Mouse (Mus musculus) telencephalon, adult 2 months (tissue): ENCODE data around the gene Dbf4.

Experiments used
- DNase-seq: peaks from one replicate; pipeline ENCODE4 v3.0.0-alpha.2; 2011; ENCODE audit warnings: low read depth, low spot score

Dbf4 gene

GRCm38 (mm10) chr5:8422157-8422931 is at the start of gene Dbf4, which contains the start of gene Slc25a40:
Gene Dbf4 (minus strand): TSS chr5:8422716.
Gene Slc25a40 (plus strand): TSS chr5:8422850.
- DNase-seq, result peak; percentile 48

DNA sequence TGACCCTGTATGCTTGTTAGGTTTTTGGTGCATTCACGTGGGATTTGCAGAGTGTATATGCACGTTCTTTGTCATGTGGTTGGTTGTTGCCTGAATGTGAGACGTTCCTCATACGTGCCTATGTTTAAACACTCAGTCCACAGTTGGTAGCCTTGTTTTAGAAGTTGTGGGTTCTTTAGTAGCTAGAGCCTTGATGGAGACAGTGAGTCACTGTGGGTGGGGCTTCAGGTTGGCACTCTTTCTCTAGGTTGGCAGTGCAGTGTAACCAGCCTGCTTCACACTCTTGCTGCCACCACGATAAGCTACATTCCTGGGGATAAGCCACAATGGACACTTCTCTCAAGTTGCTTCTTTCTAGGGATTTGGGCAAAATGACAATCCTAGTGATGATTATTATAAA is 34.0 kb upstream of the Dbf4 start:
- DNase-seq, result no peak

DNA sequence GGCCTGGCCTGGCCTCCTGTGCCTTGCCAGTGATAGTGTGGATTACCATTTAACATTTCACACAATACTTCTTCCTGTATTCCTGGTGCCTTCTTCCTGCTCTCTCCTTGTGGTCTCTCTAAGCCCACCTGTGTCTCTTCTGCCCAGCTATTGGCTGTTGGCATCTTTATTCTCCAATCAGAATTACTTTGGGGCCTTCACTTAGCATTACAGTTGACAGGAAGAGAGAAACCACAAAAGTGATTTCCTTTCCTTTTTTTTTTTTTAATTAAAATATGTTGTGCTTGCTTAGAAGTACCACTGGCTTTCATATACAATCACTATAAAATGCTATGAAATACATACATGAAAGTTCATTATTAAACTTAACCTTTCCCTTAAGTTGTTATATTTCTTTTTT is 33.0 kb upstream of the Dbf4 start:
- no peak for DNase-seq

DNA sequence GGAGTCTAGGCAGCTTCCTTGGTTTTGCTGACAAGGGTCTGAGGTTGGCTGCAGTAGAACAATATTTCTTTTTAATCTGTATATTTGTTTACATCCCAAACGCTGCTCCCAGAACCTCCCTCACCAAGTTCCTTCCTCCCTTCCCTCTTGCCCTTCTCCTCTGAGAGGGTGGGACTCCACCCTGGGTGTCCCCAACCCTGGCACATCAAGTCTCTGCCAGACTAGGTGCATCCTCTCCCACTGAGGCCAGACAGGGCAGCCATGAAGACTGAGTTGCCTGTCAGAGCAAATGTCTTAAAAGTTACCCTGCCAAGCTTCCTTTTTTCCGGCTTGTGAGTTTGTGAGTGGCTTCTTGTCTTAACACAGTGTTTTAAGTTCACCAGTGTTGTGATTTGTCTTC is 16.6 kb upstream of the Dbf4 start:
- no peak for DNase-seq

- no peak for DNase-seq
These were observed 15.1 kb upstream of the Dbf4 start for GRCm38 (mm10) chr5:8437481-8438156.

DNA sequence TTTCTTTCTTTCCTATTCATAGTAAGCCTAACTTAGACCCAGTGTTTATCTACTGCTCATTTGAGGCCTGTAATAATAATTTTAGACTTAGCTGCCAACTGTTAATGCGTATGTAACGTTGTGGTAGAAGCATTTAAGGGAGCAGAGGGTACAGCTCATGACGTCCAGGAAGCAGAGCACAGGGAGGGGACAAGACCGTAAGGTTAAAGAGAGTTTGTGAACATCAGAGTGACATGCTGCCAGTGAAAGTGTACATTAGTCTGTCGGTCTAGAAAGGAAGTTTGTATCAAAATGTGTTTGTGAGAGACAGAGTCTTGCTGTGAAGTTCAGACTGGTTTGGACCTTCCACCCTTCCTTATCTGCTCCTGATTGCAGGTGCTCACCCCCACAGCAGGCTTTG is 3.4 kb upstream of the Dbf4 start:
- DNase-seq, result no peak

DNA sequence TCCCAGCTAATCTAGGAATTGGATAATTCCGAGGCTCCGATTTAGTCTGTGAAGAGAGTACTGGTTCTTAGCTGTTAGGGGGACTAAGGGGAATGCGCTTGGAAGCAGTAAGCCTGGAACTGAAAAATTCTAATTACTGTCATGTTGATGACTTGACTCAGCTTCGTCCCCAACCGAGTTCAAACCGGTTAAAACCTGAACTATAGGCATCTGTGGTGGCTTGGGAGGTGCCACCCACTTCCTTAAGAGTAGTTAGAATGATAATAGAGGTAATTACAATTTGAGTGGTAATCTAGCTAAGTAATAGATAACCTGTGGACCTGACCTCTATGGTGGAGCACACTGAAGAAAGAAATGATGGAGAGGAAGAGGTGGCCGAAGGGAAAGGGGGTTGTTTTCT is 1.6 kb upstream of the Dbf4 start:
- DNase-seq, result no peak

DNA sequence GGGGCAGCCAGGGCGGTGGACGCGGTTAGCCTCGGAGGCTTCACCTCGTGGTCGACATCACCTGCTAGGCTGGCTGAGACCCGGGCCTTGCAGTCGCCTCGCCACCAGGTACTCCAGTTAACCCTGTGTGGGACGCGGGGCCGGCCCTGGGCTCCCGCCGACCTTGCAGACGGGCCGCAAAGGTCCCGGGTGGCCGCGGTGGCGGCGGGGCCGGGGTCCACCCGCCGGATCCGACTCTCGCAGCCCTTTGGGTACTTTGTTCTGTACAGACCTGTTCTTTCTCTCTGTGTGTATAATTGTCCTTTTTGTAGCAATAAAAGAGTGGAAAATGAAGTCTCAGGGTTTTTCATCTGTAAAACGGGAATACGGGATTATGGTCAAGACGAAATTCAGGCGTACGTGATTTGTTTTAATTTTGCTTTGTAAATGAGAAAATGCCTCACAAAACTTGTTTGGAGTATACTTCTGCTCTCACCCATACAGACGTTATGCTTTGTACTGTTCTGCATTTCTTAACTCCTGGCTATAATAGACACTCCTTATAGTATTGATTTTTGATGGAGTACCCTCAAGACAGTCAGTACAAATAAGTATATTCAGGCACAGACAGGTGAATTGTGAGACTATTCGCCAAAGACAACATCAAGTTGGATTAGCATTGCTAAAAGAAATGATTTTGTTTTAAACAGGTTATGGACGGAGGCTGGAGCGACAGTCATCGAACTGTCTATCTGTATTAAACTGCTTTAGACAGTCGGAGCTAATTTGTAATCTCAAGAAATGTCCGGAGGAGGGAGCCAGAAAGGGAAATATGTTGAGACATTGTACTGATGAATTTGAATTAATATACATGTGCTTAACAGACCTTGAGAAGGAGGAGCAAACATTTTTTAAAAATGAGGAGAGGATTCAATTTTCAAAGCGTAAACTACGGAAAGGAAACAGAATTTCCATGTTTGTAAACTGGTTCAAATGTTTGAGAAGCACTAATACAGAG is 714 bp upstream of the Dbf4 start:
- DNase-seq, result no peak

- no peak for DNase-seq
These were observed 1.1 kb downstream of the Dbf4 start for GRCm38 (mm10) chr5:8421424-8421823.

GRCm38 (mm10) chr5:8417443-8417842 is 5.1 kb downstream of the Dbf4 start:
- no peak for DNase-seq

GRCm38 (mm10) chr5:8416683-8417413 is 5.7 kb downstream of the Dbf4 start:
- DNase-seq, result no peak

GRCm38 (mm10) chr5:8408746-8409145 is 13.8 kb downstream of the Dbf4 start:
- DNase-seq, result no peak

- no peak for DNase-seq
These were observed 24.8 kb downstream of the Dbf4 start for GRCm38 (mm10) chr5:8397587-8398249.

DNA sequence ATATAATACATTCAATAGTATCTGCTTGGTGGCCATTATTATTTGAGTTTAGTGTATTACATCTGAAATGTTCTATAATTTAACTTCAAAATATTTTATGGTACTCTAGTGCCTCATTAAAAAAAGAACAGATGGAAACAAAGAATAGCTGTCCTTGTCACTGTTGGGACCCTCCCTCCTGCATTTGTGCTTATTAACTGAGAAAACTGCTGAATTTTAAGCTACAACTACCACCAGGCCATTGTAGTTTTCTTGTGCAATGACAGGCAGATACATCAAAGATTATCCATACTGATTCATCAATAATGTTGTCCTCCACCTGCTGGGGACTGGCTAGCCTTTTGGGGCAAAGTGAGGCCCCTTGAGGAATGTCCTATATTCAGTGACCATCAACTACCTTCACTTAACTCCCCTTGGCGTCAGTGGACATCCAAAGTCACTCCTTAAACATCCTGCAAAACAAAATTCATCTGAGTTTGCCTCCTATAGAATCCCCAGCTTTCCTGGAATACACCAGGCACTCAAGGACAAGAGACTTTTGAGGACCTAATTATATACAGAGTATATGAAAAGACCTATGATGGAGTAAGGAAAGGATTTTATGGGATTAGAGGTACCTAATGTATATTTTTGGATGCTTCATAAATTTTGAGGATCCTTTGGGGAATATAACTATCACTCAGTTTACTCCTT is 28.5 kb downstream of the Dbf4 start:
- DNase-seq, result no peak

DNA sequence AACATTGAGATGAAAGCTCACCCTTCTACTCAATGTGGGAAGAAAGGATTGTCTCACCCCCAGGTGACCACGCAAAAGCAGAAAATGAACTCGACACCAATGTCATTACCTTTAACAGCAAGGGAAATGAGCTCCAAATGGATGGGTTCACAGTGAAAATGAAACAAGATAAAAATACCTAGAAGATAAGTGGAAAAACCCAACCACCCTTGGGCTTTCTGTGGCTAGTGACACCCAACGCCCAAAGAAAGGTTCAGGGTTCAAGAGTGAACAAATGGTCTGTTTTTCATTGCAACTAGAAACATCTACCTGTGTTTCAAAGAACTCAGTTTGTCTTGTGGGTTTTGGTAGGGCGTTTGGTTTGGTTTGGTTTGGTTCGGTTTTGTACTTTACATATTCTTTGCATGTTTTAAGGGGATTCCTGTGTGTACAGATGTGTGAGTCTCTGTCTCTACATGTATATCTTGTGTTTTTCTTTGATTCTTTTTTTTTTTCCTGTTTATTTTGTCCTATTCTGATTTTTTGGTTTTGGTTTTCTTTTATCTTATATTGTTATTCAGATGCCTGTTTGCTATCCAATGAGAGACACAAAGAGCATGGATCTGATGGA is 48.1 kb downstream of the Dbf4 start:
- DNase-seq, result no peak

- DNase-seq, result no peak
These were observed 49.1 kb downstream of the Dbf4 start for GRCm38 (mm10) chr5:8373415-8373814.

DNA sequence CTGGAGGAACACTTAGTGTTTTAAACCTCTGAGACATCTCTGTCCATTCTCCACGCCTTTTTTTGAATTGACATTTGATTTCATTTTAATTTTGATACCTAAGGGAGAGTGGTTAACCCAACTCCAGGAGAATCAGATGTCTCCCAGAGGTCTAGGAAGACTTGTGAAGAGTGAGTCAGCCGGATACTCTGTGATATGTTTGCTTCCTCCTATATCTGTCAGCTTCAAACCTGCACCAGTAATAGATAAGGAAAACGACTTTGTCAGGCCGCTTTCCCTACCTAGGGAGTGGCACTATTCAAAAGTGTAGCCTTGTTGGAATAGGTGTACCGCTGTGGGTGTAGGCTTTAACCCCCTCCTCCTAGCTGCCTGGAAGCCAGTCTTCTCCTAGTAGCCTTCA is 53.7 kb downstream of the Dbf4 start:
- no peak for DNase-seq

DNA sequence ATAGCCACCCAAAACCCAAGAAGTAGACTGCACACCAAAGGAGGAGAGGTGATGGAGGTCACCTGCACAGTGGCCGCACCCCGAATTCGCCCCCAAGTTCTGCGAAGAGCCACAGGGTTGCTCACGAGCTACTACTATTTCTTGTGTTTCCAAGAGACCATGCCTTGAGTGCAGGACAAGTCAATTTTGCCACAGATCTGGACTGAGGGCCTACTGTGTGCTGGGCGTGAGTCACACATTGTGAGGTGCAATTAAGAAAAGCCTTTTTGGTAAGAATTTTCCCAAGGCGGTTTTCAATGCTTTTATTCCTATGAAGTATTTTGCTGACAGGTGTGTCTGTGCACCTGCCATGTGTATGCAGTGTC is 54.2 kb downstream of the Dbf4 start:
- DNase-seq, result no peak

GRCm38 (mm10) chr5:8367614-8368327 is 54.7 kb downstream of the Dbf4 start, which contains the start of gene Adam22:
Gene Adam22 (minus strand): TSS chr5:8368160.
- DNase-seq, result peak; percentile 86
